Mouse (Mus musculus) liver, embryonic 16.5 days (tissue): ENCODE results near the gene Tmem205. TPM values are rescaled to one million over a fixed set of nuclear protein-coding genes. Genes with fewer than 3 reads are reported as not detected.
A peak's percentile ranks its signal among the peaks of the same experiment; 100 is the strongest.

Experiments used
- ATAC-seq: fragments of 200-750 bp; cut with Nextera tagmentation; 2 replicates; pipeline ENCODE4 v1.8.0; 2017; ENCODE audit warnings: low read depth, mild to moderate bottlenecking, moderate number of reproducible peaks, moderate library complexity
- H3K27ac ChIP-seq: fragments of 300-500 bp; sonication (generic); 2 replicates; pipeline ENCODE4 v1.5.1; 2014; ENCODE audit warnings: mild to moderate bottlenecking, low read length
- H3K27me3 ChIP-seq: fragments of 300-500 bp; sonication (generic); 2 replicates; pipeline ENCODE4 v1.6.1; 2014; ENCODE audit warnings: low read depth, low read length, mixed read lengths; ENCODE audit not compliant: control insufficient read depth, insufficient read depth
- H3K36me3 ChIP-seq: fragments of 300-500 bp; sonication (generic); 2 replicates; pipeline ENCODE4 v1.6.1; 2014; ENCODE audit warnings: mild to moderate bottlenecking; ENCODE audit not compliant: control insufficient read depth, insufficient read depth
- H3K4me1 ChIP-seq: fragments of 300-500 bp; sonication (generic); 2 replicates; pipeline ENCODE4 v1.6.1; 2014; ENCODE audit warnings: low read depth, low read length, mixed read lengths; ENCODE audit not compliant: control insufficient read depth
- H3K4me2 ChIP-seq: fragments of 300-500 bp; sonication (generic); 2 replicates; pipeline ENCODE4 v1.6.1; 2014; ENCODE audit warnings: low read depth, low read length, mixed read lengths
- H3K4me3 ChIP-seq: fragments of 300-500 bp; sonication (generic); 2 replicates; pipeline ENCODE4 v1.5.1; 2014; ENCODE audit warnings: low read depth, mild to moderate bottlenecking, low read length
- H3K9ac ChIP-seq: fragments of 300-500 bp; sonication (generic); 2 replicates; pipeline ENCODE4 v1.6.1; 2014; ENCODE audit warnings: low read depth, low read length
- H3K9me3 ChIP-seq: fragments of 300-500 bp; sonication (generic); replicated peaks from 2 replicates; pipeline ENCODE4 v1.6.1; 2016; ENCODE audit warnings: low read length; ENCODE audit not compliant: control insufficient read depth
- WGBS: fragments of 180-500 bp; shearing (Covaris S2); extraction: QIAGEN DNeasy Blood & Tissue Kit; methylation state at CpG from one replicate; pipeline ENCODE4 v1.1.7; 2014; ENCODE audit not compliant: insufficient replicate concordance; 5-methylcytosine and 5-hydroxymethylcytosine counted together
- polyA plus RNA-seq: library from polyadenylated mRNA; unstranded; fragments of >200 nt; fragmentation: Nextera tagmentation; extraction: Ambion mirVana; gene quantifications from 2 replicates; pipeline ENCODE4 v1.2.1, GENCODE M21; 2015

Tmem205 gene
- polyA plus RNA-seq, 1 experiment from 2014 or later = 194 TPM

DNA sequence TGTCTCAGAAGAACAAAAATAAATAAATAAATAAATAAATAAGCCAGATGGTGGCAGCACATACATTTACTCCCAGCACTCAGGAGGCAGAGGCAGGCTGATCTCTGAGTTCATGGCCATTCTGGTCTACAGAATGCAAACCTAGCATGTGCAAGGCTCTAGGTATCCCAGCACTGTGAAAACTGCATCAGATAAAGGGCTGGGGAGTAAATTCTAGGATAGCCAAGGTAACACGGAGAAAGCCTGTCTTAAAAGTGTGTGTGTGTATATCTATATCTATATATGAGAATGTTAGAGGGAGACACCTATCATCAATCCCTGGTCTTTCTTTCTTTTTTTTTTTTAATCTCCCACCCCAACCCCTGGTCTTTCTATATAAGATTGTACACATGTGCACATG, 1.9 kb downstream of the Tmem205 start:
- Histone ChIP-seq H3K27ac (no peak overlapping the region), H3K9ac (no peak overlapping the region)
- WGBS = 79% methylated on average over 1 of the region's 1 CpGs

DNA sequence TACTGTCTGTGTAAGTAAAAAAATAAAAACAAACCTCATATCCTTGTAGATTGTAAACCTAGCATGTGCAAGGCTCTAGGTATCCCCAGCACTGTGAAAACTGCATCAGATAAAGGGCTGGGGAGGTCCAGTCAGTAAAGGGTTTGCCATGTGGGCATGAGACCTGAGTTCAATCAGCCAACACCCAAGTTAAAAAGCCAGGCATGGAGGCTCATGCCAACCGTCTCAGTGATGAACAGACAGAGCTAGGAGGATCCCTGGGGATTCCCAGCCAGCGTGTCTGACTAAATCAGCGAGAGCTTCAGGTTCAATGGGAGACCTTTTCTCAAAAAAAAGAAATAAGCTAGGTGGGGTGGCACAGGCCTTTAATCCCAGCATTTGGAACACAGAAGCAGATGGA, 2.3 kb downstream of the Tmem205 start:
- no peak overlapping the region for H3K4me2 ChIP-seq
- H3K4me3 ChIP-seq = no peak overlapping the region
- 80% methylated on average over 3 of the region's 3 CpGs for WGBS
- no peaks in the 10 kb centered on the region; the same call in 1 of the 2 replicates for H3K36me3 ChIP-seq
- peaks cover 18% of the 10 kb centered on the region for H3K4me1 ChIP-seq
- H3K27me3 ChIP-seq = no peaks in the 10 kb centered on the region
- ATAC-seq = no peak
- no peaks in the 10 kb centered on the region for H3K9me3 ChIP-seq
- no peak overlapping the region for H3K9ac ChIP-seq
- H3K27ac ChIP-seq = no peak overlapping the region

More for the DNA sequence above, 1.9 kb downstream of the Tmem205 start:
- Histone ChIP-seq H3K9me3 (no peaks in the 10 kb centered on the region), H3K4me2 (peak overlapping the region; percentile 63), H3K4me1 (peaks cover 18% of the 10 kb centered on the region), H3K36me3 (no peaks in the 10 kb centered on the region; the same call in 1 of the 2 replicates), H3K4me3 (no peak overlapping the region), H3K27me3 (no peaks in the 10 kb centered on the region)
- no peak for ATAC-seq

DNA sequence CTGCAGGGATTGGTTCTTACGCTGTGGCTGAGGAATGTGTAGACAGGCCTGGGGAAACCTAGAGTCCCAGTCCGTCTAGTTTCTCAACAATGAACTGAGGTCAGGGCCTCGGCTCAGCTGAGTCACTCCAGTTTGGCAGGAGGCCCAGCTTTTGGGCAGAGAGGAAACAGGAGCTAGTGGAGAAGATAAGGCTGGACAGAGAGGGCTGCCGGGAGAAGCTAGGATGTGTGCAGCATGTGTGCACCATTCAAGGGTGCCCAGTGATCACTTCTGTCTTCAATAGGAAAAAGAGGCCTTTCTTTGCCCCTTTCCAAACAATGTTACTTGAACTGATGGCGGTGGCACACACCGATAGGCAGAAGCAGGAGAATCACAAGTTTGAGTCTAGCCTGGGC, 3.3 kb downstream of the Tmem205 start:
- H3K4me3 ChIP-seq = no peak overlapping the region
- H3K27me3 ChIP-seq = no peaks in the 10 kb centered on the region
- H3K4me1 ChIP-seq = peaks cover 18% of the 10 kb centered on the region
- 26% methylated on average over 6 of the region's 6 CpGs for WGBS
- H3K4me2 ChIP-seq = no peak overlapping the region
- H3K27ac ChIP-seq = peak overlapping the region; percentile 76
- H3K9me3 ChIP-seq = no peaks in the 10 kb centered on the region
- peak; percentile 76 for ATAC-seq
- no peak overlapping the region for H3K9ac ChIP-seq
- no peaks in the 10 kb centered on the region; the same call in 1 of the 2 replicates for H3K36me3 ChIP-seq

DNA sequence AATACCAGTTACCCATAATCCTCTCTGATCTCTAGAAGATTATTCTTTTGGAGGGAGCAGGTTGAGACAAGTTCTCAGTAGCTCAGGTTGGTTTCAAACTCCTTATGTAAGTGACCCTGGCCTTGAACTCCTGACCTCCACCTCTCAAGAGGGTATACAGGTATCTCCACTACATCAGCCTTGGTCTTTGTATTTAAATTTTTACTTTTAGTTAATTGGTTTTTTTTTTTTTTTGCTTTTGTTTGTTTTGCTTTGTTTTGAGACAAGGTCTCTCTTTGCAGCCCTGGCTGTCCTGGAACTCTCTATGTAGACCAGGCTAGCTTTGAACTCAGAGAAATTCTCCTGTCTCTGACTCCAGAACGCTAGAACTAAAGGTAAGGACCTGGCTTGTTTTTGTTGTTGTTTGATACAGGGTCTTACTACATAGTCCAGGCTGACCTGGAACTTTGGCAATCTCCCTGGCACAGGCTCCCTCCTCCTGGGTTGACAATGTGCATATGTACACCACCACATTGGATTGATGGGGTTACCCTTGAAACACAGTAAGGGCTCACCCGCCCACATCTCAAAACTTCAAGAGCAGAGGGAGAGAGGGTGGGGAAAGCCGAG, 3.8 kb downstream of the Tmem205 start:
- no peaks in the 10 kb centered on the region for H3K27me3 ChIP-seq
- H3K4me3 ChIP-seq = no peak overlapping the region
- ATAC-seq = no peak
- peak overlapping the region; percentile 76 for H3K27ac ChIP-seq
- no peaks in the 10 kb centered on the region for H3K9me3 ChIP-seq
- no peak overlapping the region for H3K9ac ChIP-seq
- 27% methylated on average over 3 of the region's 3 CpGs for WGBS
- no peak overlapping the region for H3K4me2 ChIP-seq
- no peaks in the 10 kb centered on the region; the same call in 1 of the 2 replicates for H3K36me3 ChIP-seq
- H3K4me1 ChIP-seq = peaks cover 19% of the 10 kb centered on the region

DNA sequence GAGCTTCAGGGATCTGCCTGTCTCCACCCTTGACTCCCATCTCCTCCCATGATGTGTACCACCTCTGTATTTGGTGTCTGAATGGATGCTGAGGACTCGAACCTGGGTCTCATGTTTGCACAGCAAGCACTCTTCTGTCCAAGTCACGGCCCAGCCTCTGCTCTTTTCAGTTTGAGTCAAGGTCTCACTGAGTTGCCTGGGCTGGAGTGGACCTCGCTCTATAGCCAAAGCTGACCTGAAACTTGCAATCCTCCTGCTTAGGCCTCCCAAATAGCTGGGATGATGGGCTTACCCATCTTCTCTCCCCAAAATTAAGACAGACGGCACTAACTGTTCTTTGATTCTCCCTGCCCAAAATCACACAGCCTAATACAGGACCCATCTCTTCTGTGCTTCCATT, 4.3 kb downstream of the Tmem205 start:
- H3K4me3 ChIP-seq = no peak overlapping the region
- H3K4me2 ChIP-seq = no peak overlapping the region
- no peaks in the 10 kb centered on the region for H3K9me3 ChIP-seq
- H3K9ac ChIP-seq = no peak overlapping the region
- WGBS = 71% methylated on average over 4 of the region's 4 CpGs
- H3K4me1 ChIP-seq = peaks cover 24% of the 10 kb centered on the region
- no peaks in the 10 kb centered on the region; the same call in 1 of the 2 replicates for H3K36me3 ChIP-seq
- ATAC-seq = no peak
- no peaks in the 10 kb centered on the region for H3K27me3 ChIP-seq
- H3K27ac ChIP-seq = peak overlapping the region; percentile 76

DNA sequence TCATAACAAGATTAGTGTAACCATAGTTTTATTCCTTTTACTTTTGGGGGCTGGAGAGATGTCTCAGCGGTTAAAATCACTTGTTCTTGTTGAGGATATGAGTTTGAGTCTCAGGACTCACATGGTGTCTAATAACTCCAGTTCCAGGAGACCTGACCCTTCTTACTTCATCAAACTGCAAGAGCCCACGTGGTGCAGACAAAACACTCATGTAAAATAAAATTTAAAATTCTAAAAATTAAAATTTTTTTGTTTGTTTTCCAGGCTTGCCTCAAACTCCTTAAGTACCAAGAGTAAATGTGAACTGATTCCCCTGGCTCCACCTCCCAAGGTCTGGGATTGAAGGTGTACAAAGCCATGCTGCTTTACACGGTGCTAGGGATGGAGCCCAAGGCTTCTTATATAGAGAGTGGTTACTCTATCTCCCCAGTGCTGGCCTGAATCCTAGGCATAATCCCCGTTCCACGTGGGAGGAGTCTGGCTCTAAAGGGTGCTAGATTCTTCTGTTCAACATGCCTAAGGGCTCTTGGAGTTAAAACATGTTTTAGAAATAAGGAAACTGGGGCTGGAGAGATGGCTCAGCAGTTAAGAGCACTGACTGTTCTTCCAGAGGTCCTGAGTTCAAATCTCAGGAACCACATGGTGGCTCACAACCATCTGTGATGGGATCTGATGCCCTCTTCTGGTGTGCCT, 8.5 kb downstream of the Tmem205 start:
- 0 out of 2 replicates have a peak, but pooled peaks cover 2% of the 10 kb centered on the region for H3K27me3 ChIP-seq
- no peak overlapping the region for H3K4me3 ChIP-seq
- H3K27ac ChIP-seq = 0 out of 2 replicates have a peak overlapping the region, but pooled peaks have one; percentile 8
- WGBS = 31% methylated on average over 5 of the region's 5 CpGs
- H3K9ac ChIP-seq = no peak overlapping the region; the same call in 1 of the 2 replicates
- H3K36me3 ChIP-seq = no peaks in the 10 kb centered on the region; the same call in 1 of the 2 replicates
- peaks cover 18% of the 10 kb centered on the region for H3K4me1 ChIP-seq
- no peak for ATAC-seq
- no peaks in the 10 kb centered on the region for H3K9me3 ChIP-seq
- peak overlapping the region; percentile 99 for H3K4me2 ChIP-seq

DNA sequence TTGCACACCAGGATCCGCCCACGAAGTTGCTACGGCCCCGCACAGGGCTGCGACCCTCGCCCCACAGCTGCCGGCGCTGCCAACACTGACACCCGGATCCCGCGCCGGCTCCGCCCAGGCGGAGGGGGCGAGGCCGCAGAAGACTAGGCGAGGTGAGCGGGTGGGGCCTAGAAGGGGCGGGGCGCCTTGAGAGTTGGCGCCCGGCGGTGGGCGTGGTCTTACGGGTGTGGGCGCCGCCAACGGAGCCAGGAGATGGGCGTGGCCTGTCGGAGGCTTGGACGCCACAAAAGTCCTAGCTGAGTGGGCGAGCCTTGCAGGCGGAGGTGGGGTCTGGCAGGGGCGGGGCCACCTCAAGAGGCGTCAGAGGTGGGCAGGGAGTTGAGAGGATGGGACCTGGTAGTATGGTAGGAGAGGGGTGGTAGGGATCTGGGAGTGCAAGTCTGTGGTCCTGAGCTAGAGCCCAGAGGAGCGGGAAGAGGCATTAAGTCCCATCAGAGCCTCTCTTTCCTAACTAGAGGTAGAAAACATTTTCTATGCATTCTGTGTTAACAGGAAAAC, 9.2 kb downstream of the Tmem205 start, which contains the start of gene Rab3d:
Gene Rab3d (minus strand): TSS at position 158 of the 558 bp plus-strand sequence.
- Histone ChIP-seq H3K9ac (peak within 1 kb of the TSS; percentile 72), H3K4me2 (peak within 1 kb of the TSS; percentile 99), H3K4me3 (peak within 1 kb of the TSS; percentile 70), H3K36me3 (no peaks in the 10 kb centered on the region; the same call in 1 of the 2 replicates), H3K9me3 (no peaks in the 10 kb centered on the region), H3K27me3 (0 out of 2 replicates have a peak, but pooled peaks cover 2% of the 10 kb centered on the region), H3K4me1 (peaks cover 16% of the 10 kb centered on the region), H3K27ac (peak within 1 kb of the TSS; percentile 18; the same call in 1 of the 2 replicates)
- ATAC-seq = peak; percentile 94
- WGBS = under 1% methylated on average over 36 of the region's 36 CpGs

DNA sequence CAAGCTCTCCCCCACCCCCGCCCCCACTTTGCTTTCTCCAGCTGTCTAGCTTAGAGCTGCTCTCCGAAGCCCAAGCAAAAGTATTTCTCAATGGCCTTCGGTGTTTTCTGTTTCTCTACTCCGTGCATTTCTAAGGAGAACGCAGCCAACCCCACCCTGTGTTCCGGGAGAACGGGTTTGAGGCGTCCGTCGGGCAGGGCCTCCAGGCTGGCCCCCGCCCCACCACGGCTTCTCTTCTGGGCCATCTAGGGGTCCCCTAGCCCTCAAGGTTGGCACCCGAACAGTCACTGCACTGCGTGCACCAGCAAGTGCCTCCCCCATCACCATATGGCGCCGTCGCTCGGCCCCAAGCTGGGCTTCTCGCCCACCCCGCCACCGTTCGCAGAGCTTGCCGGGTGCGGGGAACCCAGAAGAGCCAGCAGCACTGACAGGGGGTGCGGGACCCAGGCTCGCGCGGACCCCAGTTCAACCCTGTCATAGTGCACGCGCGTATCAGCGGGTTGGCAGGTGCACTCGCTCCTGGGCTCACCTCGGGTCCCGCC, 9.8 kb downstream of the Tmem205 start:
- Histone ChIP-seq H3K9ac (peak overlapping the region; percentile 72), H3K27ac (peak overlapping the region; percentile 18; the same call in 1 of the 2 replicates), H3K27me3 (0 out of 2 replicates have a peak, but pooled peaks cover 2% of the 10 kb centered on the region), H3K4me1 (peaks cover 16% of the 10 kb centered on the region), H3K36me3 (no peaks in the 10 kb centered on the region), H3K9me3 (no peaks in the 10 kb centered on the region), H3K4me3 (peak overlapping the region; percentile 70), H3K4me2 (peak overlapping the region; percentile 99)
- peak; percentile 17 for ATAC-seq
- WGBS = 2% methylated on average over 35 of the region's 35 CpGs
